Mouse (Mus musculus): Measurements from ENCODE around the gene Tbc1d23.
"Not testable (repeated sequence)": the region's sequence is repeated elsewhere in the genome, so short reads cannot be mapped to it uniquely, and the experiment has no call there.

Tbc1d23 gene

GRCm38 (mm10) chr16:57231089-57231936 lies at the start of gene Tbc1d23:
TSS of gene Tbc1d23 (minus strand) at chr16:57231504.
- peak; percentile 98 for DNase-seq (ENCODE audit: low spot score)

GRCm38 (mm10) chr16:57280221-57281217 lies 49.2 kb upstream of the Tbc1d23 start:
- DNase-seq (ENCODE audit: low spot score), result no peak

GRCm38 (mm10) chr16:57278976-57279626 lies 47.8 kb upstream of the Tbc1d23 start:
- no peak for DNase-seq (ENCODE audit: low spot score)

DNA sequence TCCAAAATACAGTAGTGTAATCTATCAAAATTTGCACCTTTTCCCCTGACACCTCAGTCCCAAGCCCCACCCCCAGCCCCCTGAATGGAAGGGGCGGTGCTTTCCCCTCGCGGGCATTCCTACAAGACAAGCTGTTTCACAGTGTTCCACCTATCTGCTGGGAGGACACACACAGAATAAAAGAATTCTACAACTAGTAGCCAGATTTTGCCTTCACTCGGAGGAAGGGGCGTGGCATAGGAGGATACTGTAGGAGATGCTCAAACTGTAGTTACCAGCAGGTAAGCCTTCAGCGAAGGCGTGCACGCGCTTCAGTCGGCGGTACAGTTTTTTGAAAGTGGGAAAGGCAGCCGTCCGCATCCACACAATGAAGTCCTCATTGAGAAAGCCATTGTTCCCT lies 38.4 kb upstream of the Tbc1d23 start:
- no peak for DNase-seq (ENCODE audit: low spot score)

DNA sequence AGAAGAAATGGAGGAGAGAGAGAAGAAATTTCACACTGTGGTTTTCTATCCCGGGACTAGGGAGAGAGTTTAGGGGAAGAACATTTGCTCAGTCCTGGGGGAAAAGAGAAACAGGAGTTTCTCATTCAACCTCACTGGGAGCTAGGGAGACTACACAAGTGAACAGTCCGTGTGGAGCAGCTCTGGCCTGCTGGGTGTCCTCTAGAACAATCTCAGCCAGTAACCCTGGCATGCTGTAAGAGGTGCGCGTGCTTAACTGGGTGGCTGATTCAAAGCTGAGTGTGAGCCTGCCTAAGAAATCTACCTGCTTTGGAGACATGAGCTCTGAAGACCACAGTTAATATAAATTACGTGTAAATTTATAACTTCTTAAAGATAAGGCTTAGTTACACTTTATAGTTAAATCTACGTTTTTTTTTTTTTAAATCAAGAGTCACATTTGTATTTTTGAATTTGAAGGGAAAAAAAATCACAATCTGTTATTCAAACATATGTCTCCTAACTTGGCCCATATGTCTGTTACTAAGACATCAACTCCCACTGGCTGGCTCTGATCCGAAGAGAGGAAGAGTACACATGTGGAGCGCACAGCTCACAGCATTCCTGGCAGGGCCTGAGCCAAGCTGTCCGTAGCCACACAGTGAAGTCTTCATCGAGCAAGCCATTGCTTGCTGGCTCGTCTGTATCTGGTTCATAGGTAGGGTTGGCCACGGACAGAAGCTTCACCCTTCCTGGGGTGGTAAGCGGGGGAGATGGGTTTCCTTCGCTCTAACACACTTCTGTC lies 36.9 kb upstream of the Tbc1d23 start:
- no peak for DNase-seq (ENCODE audit: low spot score)

DNA sequence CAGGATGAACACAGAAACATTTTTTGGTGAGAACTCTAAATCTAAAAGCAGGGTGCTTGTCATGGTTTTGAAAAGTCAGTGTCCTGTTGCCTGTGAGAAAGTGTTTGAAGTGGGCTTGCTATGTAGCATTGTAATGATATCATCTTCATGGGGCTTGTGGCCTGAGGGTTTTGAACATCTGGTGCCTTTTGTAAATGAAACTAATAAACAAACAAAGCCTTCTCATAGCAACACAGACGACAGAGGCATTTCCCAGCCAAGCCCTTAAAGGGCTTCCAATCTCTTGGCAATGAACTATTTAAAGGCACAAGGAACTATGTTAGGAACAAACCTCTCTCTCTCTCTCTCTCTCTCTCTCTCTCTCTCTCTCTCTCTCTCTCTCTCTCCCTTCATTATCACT lies 35.8 kb upstream of the Tbc1d23 start:
- DNase-seq (ENCODE audit: low spot score), result no peak

DNA sequence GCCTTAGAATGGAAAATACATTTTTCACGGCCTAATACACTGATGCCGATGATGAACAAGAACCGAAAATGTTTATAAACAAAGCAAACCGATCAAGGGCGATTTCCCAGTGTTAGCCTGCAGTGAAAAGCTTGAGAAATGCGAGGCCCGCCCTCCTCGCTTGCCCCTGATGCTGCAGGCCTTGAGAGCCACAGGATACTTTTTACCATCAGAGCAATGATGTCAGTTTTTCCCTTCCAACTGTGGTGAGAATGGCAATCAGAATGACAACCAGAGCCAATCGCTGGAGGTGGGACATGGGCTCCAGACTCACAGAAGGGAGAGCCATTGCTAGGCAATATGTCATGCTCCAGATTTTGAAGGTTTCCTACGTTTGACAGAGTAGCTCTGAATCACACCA lies 28.8 kb upstream of the Tbc1d23 start:
- DNase-seq (ENCODE audit: low spot score), result no peak

DNA sequence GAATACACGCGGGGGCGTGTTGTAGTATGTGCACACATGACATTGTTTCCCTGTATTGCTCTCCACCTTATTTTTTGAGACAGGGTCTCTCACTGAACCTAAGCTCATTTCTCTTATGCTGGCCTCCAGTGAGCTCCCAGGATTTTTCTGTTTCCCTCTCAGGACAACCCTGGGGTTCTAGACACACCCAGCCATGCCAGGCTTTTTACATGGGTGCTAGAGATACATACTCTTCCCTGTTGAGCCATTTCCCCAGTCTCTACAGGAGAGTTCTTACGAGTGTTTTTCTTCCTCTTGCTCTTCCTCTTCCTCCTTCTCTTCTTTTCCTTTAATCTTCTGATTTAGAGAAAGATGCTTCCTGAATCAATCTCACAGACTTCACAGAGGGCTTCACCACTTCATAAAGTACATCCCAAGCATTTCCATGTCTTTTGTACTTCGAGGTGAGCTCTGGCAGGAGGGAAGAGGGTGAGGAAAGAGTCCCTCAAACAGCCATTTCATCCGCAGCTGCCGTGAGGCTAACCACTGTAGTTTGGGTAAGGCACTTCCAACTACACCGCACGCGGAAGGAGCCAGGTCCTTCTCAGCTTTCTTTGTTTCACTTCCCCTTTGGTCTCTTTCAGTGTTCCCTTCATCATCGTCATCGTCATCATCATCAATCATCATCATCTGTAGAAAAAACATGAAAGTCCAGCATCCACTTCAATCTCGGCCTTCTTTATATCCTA lies 28.2 kb upstream of the Tbc1d23 start:
- DNase-seq (ENCODE audit: low spot score), result no peak

DNA sequence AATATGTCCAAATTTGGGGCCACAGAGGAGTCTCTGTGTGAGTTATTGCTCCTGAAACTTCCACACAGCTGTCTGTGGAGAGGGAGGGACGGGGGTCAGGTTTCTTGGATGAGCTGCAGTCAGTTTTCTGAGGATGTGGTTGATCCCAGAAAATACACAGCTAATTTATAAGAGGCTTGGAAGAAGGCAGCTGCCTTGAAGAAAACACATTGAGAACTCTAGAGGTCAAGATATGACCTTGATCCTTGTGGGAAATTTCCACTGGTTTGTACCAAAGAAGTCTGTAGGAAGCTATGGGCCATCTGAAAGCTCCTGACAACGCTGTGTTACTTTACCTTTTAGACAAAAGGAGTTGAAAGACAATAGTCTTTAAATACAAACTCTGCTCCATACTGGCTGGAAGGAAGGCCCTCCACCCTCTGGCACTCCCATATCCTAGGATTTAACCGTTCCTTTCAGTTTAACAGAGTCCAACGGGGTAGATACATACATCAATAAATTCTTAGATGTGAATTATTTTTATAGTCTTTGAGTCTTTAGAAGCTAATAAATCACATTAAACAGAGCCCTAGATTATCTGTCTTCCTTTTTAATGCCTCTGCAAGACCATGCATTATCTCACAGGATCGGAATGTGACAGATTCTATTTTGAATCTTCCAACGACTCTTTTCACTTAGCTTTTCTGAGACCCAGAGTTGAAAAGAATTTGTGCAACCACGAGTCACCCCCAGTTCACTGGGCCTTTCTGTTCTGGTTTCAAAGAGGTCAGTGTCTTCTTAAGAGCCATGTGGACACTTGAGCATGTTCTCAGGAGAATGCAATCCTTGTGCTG lies 20.5 kb upstream of the Tbc1d23 start:
- no peak for DNase-seq (ENCODE audit: low spot score)

GRCm38 (mm10) chr16:57250991-57251390 lies 19.7 kb upstream of the Tbc1d23 start:
- no peak for DNase-seq (ENCODE audit: low spot score)

- no peak for DNase-seq (ENCODE audit: low spot score)
These were observed 16.2 kb upstream of the Tbc1d23 start for GRCm38 (mm10) chr16:57247464-57247863.

DNA sequence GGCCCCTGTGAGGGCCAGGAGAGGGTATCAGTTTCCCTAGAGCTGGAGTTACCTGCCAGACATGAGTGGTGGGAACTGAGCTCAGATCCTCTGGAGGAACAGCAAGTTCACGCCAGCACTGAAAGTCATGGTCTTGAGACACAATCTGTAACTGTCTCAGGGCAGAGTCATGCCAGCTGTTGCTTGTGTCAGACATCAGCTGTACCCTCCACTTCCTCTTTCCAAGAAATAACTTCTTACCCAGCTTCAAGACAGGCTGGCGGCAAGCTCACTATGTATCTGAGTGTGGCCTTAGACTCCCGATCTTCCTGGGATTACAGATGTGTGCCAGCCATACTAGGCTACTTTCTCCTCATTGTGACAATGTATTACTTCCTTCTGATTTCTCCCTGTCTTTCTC lies 15.3 kb upstream of the Tbc1d23 start:
- no peak for DNase-seq (ENCODE audit: low spot score)

- peak; percentile 37 for DNase-seq (ENCODE audit: low spot score)
These were observed 12.5 kb upstream of the Tbc1d23 start for GRCm38 (mm10) chr16:57243858-57244248.

DNA sequence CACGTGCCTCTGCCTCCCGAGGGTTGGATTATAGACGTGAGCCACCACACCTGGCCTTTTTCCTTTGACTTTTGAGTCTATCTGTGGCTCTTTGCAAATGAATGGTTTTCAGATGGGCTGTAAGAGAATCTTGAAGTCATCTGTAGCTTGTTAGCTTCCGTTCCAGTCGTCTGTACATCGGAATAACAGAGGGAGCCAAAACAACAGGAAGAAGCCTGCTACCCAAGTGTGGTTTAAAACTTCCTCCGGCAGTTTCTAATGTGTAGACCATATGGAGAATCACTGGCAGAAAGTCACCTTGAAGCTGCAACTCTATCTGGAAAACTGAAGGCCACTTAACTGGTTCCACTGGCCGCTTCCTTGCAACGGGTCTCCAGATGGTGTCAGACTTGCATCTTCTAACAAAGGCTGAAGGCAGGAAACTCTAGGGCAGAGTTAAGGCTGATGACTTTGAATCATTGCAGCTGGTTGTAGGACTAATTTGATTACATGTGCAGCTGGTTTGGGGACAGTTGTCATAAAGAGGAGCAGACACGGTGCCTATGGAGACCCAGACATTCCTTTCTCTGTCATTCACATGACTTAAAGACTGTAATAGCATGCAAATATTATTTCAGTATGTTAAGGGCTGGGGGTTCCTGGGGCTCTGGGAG lies 12.0 kb upstream of the Tbc1d23 start:
- no peak for DNase-seq (ENCODE audit: low spot score)

- DNase-seq (ENCODE audit: low spot score), result no peak
These were observed 11.5 kb upstream of the Tbc1d23 start for GRCm38 (mm10) chr16:57242857-57243204.

GRCm38 (mm10) chr16:57235871-57236510 lies 4.7 kb upstream of the Tbc1d23 start:
- DNase-seq (ENCODE audit: low spot score), result no peak

DNA sequence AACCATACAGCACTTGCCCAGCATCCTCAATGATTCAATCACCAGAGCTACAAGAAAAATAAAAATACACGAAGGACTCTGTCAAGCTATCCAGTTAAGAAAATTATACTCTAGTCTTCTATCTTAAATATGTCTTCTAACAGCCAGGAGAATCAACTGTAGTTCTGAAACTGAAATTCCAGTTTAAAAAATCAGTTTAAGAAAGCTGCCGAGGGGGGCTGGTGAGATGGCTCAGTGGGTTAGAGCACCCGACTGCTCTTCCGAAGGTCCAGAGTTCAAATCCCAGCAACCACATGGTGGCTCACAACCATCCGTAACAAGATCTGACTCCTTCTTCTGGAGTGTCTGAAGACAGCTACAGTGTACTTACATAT lies 620 bp upstream of the Tbc1d23 start:
- not testable (repeated sequence) for DNase-seq (ENCODE audit: low spot score)

DNA sequence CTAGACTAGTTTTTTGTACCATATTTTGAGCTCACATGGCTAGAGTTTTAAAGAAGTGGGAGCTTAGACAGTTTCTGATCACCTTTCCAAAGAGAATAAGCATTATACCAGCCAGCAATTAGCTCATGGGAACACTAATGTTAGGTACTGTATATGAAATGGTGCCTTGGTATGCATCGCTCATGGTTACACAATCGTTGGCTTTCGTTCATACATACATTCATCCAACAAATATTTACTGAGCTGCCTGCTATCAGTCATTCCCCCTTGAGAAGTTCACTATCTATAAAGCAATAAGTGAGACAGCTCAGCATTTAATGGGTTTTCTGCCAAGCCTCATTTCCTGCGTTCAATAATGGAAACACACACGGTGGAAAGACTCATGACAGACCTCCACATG lies 4.9 kb downstream of the Tbc1d23 start:
- no peak for DNase-seq (ENCODE audit: low spot score)

GRCm38 (mm10) chr16:57220361-57220760 lies 10.9 kb downstream of the Tbc1d23 start:
- no peak for DNase-seq (ENCODE audit: low spot score)
